Mouse (Mus musculus) layer of hippocampus, adult 2 months (tissue): Measurements from ENCODE around the gene Mmp19. TPM values are rescaled to one million over a fixed set of nuclear protein-coding genes. Genes with fewer than 3 reads are reported as not detected.

Experiments
- DNase-seq, 2 experiments: peaks; one replicate each; pipeline ENCODE4 v3.0.0; 2022; ENCODE audit warnings: low spot score in 2 of 2
- H3K27ac ChIP-seq: fragments of 200-600 bp; 2 replicates; pipeline ENCODE4 v1.8.1; 2022
- H3K4me3 ChIP-seq: fragments of 200-600 bp; 2 replicates; pipeline ENCODE4 v1.8.1; 2022; ENCODE audit warnings: mild to moderate bottlenecking
- CTCF ChIP-seq: fragments of 200-600 bp; conservative IDR thresholded peaks from 2 replicates; pipeline ENCODE4 v1.8.1; 2022; ENCODE audit warnings: antibody characterized with exemption, mild to moderate bottlenecking, moderate library complexity
- total RNA-seq, 2 experiments: library from RNA; stranded (reverse); gene quantifications; 2 replicates each; pipeline ENCODE4 v1.2.3; 2021

The Mmp19 gene
- total RNA-seq, 2 experiments from 2014 or later = 0.61 to 0.84 TPM

DNA sequence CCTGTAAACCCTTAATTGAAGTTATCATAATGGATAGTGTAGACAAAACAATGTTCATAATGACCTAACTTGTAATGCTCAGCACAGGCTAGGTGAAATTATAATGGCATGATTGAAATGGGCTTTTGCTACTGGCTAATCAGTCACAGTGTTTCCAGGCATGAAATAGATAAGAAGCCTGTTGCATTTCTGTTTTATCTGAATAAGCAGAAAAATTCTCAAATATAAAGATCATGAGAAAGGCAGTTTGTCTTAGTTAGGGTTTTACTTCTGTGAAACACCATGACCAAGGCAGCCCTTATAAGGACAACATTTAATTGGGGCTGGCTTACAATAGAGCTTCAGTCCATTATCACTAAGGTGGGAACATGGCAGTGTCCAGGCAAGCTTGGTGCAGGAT lies 49.9 kb downstream of the Mmp19 start:
- DNase-seq = no peak
- Histone ChIP-seq H3K4me3 (no peak overlapping the region), H3K27ac (no peak overlapping the region)
- no peak for TF ChIP-seq CTCF

DNA sequence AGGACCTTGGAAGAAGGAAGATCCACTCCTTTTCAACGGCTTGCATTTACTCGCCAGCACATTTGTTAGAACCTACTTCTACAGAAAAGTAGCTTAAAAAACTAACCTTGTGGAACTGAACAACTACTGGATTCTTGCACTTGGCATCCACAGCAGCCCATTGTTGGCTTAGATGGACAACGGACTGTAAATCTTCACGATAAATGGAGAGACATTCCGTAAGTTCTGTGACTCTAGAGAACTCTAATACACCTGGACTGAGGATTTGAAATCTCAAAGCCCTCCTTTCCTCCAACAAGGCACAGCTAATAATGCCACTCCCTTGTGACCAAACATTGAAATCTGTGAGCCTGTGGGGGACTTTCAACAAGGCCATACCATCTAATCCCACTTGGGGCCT lies 52.5 kb downstream of the Mmp19 start:
- DNase-seq = no peak
- H3K27ac ChIP-seq = no peak overlapping the region
- no peak overlapping the region for H3K4me3 ChIP-seq
- no peak for TF ChIP-seq CTCF

DNA sequence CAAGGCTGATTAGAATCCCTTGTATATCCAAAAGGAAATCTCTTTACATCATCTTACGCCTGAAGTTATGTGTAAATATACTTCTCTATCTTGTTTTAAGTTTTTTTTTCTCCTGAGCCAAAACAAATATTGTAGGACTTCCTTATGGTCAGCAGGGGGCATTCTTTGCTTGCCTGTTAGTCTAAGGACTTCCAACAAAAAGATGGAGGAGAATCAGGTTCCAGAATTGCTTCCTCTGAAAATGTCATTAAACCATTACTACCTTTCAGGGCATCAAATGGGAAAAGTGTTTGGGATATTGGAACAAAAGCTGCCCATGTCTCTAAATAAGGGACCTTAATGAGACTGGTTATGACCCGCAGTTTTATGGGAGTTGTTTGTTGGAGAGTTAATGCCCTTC lies 54.8 kb downstream of the Mmp19 start:
- peak in 1 of 2 experiments; percentile 20 for DNase-seq
- peak; percentile 85 for TF ChIP-seq CTCF

DNA sequence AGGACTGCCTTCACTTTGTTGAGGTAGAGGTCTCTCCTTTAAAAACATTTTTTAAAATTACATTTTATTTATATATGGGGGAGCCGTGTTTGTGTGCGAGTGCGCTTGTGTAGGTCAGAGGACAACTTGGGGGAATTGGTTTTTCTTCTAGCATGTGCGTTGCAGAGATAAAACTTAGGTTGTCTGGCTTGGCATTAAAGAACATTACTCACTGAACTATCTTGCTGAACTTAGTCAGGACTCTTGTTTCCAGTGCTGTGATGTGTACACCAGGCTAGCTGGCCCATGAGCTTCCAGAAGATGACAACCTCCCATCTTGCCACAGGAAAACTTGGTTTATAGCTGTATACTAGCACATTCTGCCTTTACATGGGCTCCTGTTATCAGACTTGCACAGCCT lies 56.0 kb downstream of the Mmp19 start:
- Histone ChIP-seq H3K27ac (no peak overlapping the region), H3K4me3 (no peak overlapping the region)
- TF ChIP-seq CTCF = no peak
- no peak for DNase-seq

More for the DNA sequence above, 54.8 kb downstream of the Mmp19 start:
- H3K27ac ChIP-seq = no peak overlapping the region
- H3K4me3 ChIP-seq = no peak overlapping the region

DNA sequence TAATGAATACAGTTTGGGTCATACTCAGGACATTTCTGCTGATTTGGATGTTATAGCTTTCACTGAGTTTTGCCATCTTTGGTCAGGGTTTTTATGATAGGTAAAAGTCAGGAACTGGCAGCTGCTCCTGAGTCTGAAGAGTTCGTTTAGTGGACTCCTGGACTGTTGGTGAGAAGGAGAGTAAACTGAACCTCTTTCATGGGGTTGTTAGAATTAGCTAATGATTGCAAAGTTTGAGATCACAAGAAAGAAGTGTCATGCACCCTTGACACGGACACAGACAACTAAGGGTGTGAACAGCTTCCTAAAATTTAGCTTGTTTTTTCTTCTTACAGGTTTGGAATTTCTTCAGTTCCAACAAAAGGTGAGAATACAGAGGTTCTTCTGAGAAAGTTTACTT lies 57.7 kb downstream of the Mmp19 start:
- TF ChIP-seq CTCF = no peak
- no peak for DNase-seq
- Histone ChIP-seq H3K27ac (no peak overlapping the region), H3K4me3 (no peak overlapping the region)

DNA sequence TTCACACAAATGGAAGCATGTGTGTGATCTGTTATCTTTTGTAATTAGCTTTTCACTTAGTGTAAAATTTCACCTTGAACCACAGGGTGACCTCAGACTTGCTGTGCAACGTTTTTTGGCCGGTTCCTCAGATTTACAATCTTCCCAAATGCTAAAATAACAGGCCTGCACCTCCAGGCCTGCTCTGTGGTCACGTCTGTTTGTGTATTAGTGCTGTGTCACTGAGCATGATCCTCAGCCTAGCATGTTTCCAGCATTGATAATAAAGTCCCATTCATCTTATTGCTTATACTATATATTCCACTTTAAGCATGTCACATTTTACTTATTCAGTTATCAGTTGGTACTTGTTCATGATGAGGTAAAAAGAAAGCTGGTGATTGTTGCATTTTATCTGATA lies 59.6 kb downstream of the Mmp19 start:
- no peak for TF ChIP-seq CTCF
- no peak for DNase-seq
- H3K4me3 ChIP-seq = no peak overlapping the region
- no peak overlapping the region for H3K27ac ChIP-seq

Other genes with a start within 250 kb of the Mmp19 start
- gene Zc3h10, start 243.1 kb upstream of the Mmp19 start, total RNA-seq = 10 to 100 TPM; 12.2 to 14.3 TPM
- 1,000 to 10,000 TPM; 1,438 to 1,486 TPM for gene Rpl41, start 241.6 kb upstream of the Mmp19 start, total RNA-seq
- gene Pa2g4, start 224.9 kb upstream of the Mmp19 start, total RNA-seq = 10 to 100 TPM; 61.4 to 64.4 TPM
- 1 to 10 TPM; 5.7 to 5.9 TPM for gene Erbb3, start 201.3 kb upstream of the Mmp19 start, total RNA-seq
- 100 to 1,000 TPM; 283 to 303 TPM for gene Rps26, start 164.2 kb upstream of the Mmp19 start, total RNA-seq
- 10 to 100 TPM; 16.7 to 18.7 TPM for gene Ikzf4, start 144.9 kb upstream of the Mmp19 start, total RNA-seq
- gene Suox, start 116.8 kb upstream of the Mmp19 start, total RNA-seq = 10 to 100 TPM; 12.5 to 12.6 TPM
- gene Rab5b, start 94.6 kb upstream of the Mmp19 start, total RNA-seq = 100 to 1,000 TPM; 126 to 134 TPM
- gene Pmel, start 86.7 kb upstream of the Mmp19 start, total RNA-seq = under 1 TPM; 0.33 to 0.34 TPM
- gene Cdk2, start 85.9 kb upstream of the Mmp19 start, total RNA-seq = 1 to 10 TPM; 2.0 to 3.0 TPM
- 10 to 100 TPM; 11.4 to 11.5 TPM for gene Dgka, start 46.1 kb upstream of the Mmp19 start, total RNA-seq
- 10 to 100 TPM; 22.0 to 30.6 TPM for gene Pym1, start 43.0 kb upstream of the Mmp19 start, total RNA-seq
- 10 to 100 TPM; 65.5 to 73.3 TPM for gene Dnajc14, start 13.2 kb downstream of the Mmp19 start, total RNA-seq
- 10 to 100 TPM in 1 of 2 experiments, 1 to 10 TPM in 1; 9.4 to 10.9 TPM for gene Tmem198b, start 13.5 kb downstream of the Mmp19 start, total RNA-seq
- gene Sarnp, start 26.4 kb downstream of the Mmp19 start, total RNA-seq = 10 to 100 TPM; 39.3 to 42.2 TPM
- gene Ormdl2, start 30.7 kb downstream of the Mmp19 start, total RNA-seq = 1 to 10 TPM; 6.7 to 8.4 TPM
- gene Gdf11, start 100.8 kb downstream of the Mmp19 start, total RNA-seq = 10 to 100 TPM; 20.5 to 21.9 TPM
- 10 to 100 TPM; 71.0 to 81.9 TPM for gene Cd63, start 110.1 kb downstream of the Mmp19 start, total RNA-seq
- 1 to 10 TPM; 4.3 to 8.4 TPM for gene Rdh5, start 132.0 kb downstream of the Mmp19 start, total RNA-seq
- 100 to 1,000 TPM in 1 of 2 experiments, 10 to 100 TPM in 1; 88.5 to 102 TPM for gene Bloc1s1, start 133.1 kb downstream of the Mmp19 start, total RNA-seq
- 10 to 100 TPM; 39.5 to 42.9 TPM for gene Itga7, start 142.9 kb downstream of the Mmp19 start, total RNA-seq
- not detected for gene Mettl7b, start 170.1 kb downstream of the Mmp19 start, total RNA-seq
- gene Olfr9, start 198.5 kb downstream of the Mmp19 start, total RNA-seq = not detected
- gene Olfr763, start 219.9 kb downstream of the Mmp19 start, total RNA-seq = not detected
- gene Olfr764-ps1, start 249.0 kb downstream of the Mmp19 start, total RNA-seq = not detected